Mouse (Mus musculus) heart, embryonic 10.5 days (tissue): ENCODE measurements at regions not wholly inside any gene's neighbourhood (a gene's known extent, or its start where the extent isn't known, plus 50 kb on each side); places are given as distances from the start of the nearest gene placed in this dataset.
A peak's percentile ranks its signal among the peaks of the same experiment; 100 is the strongest.

Experiments used
- DNase-seq: peaks from one replicate; pipeline ENCODE4 v3.0.0-alpha.2; 2017; ENCODE audit warnings: low spot score
- H3K27ac ChIP-seq: fragments of 300-500 bp; sonication (generic); 2 replicates; pipeline ENCODE4 v1.5.1; 2016; ENCODE audit warnings: mild to moderate bottlenecking
- H3K27me3 ChIP-seq: fragments of 300-500 bp; sonication (generic); 2 replicates; pipeline ENCODE4 v1.6.1; 2016; ENCODE audit warnings: mild to moderate bottlenecking; ENCODE audit not compliant: poor library complexity, insufficient read depth, severe bottlenecking
- H3K36me3 ChIP-seq: fragments of 300-500 bp; sonication (generic); 2 replicates; pipeline ENCODE4 v1.6.1; 2016; ENCODE audit warnings: mild to moderate bottlenecking, moderate library complexity
- H3K4me1 ChIP-seq: fragments of 300-500 bp; sonication (generic); 2 replicates; pipeline ENCODE4 v1.6.1; 2016; ENCODE audit warnings: mild to moderate bottlenecking
- H3K4me3 ChIP-seq: fragments of 300-500 bp; sonication (generic); 2 replicates; pipeline ENCODE4 v1.5.1; 2016; ENCODE audit warnings: mild to moderate bottlenecking, moderate library complexity
- H3K9me3 ChIP-seq: fragments of 300-500 bp; sonication (generic); 2 replicates; pipeline ENCODE4 v1.6.1; 2016; ENCODE audit warnings: mild to moderate bottlenecking, moderate library complexity
- WGBS: fragments of 180-500 bp; shearing (Covaris S2); methylation state at CpG from one replicate; pipeline ENCODE4 v1.1.7; 2016; 5-methylcytosine and 5-hydroxymethylcytosine counted together

DNA sequence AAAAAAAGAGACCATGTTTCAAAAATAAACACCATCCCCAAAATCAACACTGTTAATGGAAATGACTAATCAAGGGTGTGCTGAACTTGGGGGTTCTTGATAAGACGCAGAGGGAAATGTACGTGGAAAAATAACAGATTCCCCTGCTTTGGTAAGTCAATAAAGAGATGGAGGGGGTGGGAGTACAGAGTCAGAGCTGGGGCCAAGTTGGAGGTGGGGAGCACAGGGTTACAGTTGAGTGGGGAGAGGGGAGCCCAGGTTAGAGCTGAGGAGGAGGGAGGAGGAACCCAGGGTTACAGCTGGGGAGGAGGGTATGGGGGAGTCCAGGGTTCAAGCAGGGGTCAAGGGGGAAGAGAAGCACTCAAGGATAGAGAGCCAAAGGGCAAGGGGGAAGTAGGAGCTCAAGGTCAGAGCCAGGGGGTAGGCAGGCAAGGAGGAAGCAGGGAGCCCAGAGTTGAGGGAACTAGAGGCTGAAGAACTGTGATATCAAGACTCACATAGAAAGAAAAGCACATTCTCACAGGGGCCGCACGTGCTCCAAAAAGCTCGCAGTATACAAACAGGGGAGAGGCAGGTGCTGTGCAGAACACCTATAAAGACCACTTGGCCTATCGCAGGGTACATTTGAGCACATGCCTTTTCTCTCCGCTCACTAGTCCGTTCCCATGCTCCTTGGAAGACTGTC, 246.4 kb downstream of the Sox9 start:
- no peak for DNase-seq
- H3K9me3 ChIP-seq, result no peaks in the 10 kb centered on the region
- no peak overlapping the region for H3K27ac ChIP-seq
- H3K4me1 ChIP-seq, result peaks cover 16% of the 10 kb centered on the region
- WGBS, result 78% methylated on average over 8 of the region's 8 CpGs
- H3K4me3 ChIP-seq, result no peak overlapping the region
- peaks cover 18% of the 10 kb centered on the region; the same call in 1 of the 2 replicates for H3K27me3 ChIP-seq
- no peaks in the 10 kb centered on the region for H3K36me3 ChIP-seq

DNA sequence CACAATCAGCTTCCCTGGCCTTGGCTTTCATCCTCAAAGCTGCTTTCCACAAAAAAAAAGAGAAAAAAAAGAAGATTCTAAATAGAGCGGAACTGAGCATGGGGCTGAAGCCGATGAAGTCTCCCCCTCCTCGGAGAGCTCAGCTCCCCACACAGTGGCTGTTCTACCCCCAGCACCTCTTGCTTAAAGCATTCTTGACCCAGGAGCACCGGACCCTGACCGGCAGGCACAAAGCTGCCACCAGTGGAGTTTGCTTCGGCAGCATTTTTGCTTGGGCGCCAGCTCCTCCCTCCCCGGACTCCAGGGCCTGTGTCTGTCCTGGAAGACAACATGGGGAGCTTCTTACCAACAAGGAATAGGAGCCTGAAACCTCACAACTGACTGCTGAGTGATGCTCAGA, 249.4 kb downstream of the Sox9 start:
- 87% methylated on average over 8 of the region's 8 CpGs for WGBS
- Histone ChIP-seq H3K27ac (no peak overlapping the region), H3K36me3 (no peaks in the 10 kb centered on the region), H3K27me3 (peaks cover 18% of the 10 kb centered on the region; the same call in 1 of the 2 replicates), H3K4me3 (no peak overlapping the region), H3K9me3 (no peaks in the 10 kb centered on the region), H3K4me1 (peaks cover 12% of the 10 kb centered on the region)
- DNase-seq, result no peak

DNA sequence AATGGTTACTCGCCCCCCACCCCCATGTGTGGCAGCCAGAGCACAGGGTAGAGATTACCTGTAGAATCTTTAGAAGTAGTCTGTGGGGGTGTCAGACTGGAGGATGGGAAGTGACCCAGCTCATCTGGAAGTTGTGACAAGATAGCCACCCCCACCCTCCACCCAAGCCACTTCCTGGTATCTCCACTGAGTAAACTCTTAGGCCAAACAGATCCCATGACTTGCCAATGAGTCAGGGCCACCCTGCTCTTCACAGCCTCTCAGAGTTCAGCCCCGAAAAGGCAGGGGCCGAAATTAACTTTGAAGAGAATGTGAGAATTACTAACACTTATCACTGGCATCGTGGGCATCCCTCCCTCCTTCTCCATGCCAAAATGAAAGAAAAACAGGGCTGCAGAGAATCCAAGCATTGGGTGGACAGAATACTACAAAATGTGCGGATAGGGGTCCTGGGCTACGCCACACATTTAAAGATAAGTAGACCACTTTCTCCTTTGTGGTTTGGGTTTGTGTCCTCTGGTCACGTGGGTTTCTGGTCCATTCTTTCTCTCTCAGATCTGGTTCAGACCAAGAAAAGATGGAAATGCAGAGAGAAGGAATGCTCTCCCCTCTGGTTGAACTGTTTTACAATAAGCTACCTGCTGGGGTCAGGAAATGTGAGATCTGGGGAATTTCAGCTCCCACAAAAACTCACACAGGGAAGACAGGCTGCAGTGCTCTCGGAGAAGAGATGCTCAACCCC, 250.6 kb downstream of the Sox9 start:
- peaks cover 14% of the 10 kb centered on the region; the same call in 1 of the 2 replicates for H3K27me3 ChIP-seq
- 58% methylated on average over 8 of the region's 8 CpGs for WGBS
- H3K27ac ChIP-seq, result no peak overlapping the region
- no peak for DNase-seq
- H3K4me1 ChIP-seq, result peaks cover 8% of the 10 kb centered on the region; the same call in 1 of the 2 replicates
- H3K4me3 ChIP-seq, result no peak overlapping the region
- H3K9me3 ChIP-seq, result no peaks in the 10 kb centered on the region
- no peaks in the 10 kb centered on the region for H3K36me3 ChIP-seq

DNA sequence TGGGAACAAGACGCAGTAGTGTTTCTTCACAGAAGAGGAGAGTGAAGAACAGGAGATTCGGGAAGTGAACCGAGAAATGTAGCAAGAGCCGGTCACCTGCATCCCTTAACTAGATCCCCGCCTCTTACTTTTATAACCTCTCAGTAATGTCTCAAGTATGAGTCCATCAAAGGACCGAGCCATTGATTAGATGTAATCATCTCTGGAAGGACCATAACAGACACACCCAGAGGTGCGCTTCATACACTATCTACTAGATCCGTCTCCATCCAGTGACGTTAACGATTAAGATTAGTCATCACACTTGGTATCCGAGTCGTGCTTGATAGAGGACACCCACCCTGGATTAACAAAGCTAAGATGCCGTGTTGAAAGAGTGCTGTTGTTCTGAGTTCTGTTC, 252.9 kb downstream of the Sox9 start:
- Histone ChIP-seq H3K27me3 (peaks cover 18% of the 10 kb centered on the region; the same call in 1 of the 2 replicates), H3K27ac (no peak overlapping the region), H3K9me3 (no peaks in the 10 kb centered on the region), H3K4me1 (no peaks in the 10 kb centered on the region), H3K36me3 (no peaks in the 10 kb centered on the region), H3K4me3 (no peak overlapping the region)
- WGBS, result 87% methylated on average over 13 of the region's 13 CpGs
- no peak for DNase-seq

DNA sequence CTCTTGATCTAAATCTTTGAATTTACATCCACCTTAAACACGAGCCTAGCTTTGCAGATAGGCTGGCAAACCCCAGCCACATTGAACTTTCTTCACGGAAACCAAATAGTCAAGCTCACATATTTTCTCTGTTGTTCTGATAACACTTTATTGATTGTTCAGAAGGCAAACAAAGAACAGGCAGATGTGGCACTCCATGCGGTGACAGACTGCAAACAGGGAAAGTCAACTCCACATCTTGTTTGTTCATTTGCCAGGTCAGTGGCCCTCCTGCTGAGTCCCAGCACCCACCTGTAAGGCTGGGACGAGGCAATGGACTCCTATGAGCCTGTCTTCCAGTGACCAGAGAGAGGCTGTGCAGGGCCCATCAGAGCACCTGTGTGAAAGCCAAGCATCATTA, 255.7 kb downstream of the Sox9 start:
- H3K27me3 ChIP-seq, result peaks cover 33% of the 10 kb centered on the region; the same call in 1 of the 2 replicates
- H3K27ac ChIP-seq, result no peak overlapping the region
- H3K9me3 ChIP-seq, result no peaks in the 10 kb centered on the region
- H3K4me1 ChIP-seq, result peaks cover 4% of the 10 kb centered on the region; the same call in 1 of the 2 replicates
- no peaks in the 10 kb centered on the region for H3K36me3 ChIP-seq
- H3K4me3 ChIP-seq, result no peak overlapping the region
- WGBS, result 68% methylated on average over 4 of the region's 4 CpGs
- no peak for DNase-seq

DNA sequence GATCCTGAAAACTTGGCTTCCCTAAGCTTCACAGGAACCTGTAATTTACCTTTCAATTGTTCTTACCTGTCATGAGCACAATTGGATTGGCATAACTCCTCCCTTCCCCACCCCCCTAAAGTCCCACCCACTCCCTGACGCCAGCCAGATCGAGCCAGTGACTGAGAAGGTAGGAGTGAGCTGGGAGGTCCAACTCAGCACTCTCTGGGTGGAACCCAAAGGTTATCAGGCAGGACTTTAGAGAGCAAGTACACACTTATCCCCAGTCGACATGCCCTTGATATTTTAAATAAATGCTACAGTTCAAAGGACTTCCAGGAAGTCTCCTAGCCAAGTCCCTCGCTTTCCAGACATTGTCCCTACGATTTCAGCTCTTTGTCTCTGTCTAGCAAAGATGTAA, 260.7 kb downstream of the Sox9 start:
- Histone ChIP-seq H3K36me3 (no peaks in the 10 kb centered on the region), H3K27me3 (peaks cover 51% of the 10 kb centered on the region), H3K9me3 (no peaks in the 10 kb centered on the region), H3K27ac (no peak overlapping the region), H3K4me3 (no peak overlapping the region), H3K4me1 (peaks cover 26% of the 10 kb centered on the region)
- WGBS, result 24% methylated on average over 5 of the region's 5 CpGs
- DNase-seq, result no peak

DNA sequence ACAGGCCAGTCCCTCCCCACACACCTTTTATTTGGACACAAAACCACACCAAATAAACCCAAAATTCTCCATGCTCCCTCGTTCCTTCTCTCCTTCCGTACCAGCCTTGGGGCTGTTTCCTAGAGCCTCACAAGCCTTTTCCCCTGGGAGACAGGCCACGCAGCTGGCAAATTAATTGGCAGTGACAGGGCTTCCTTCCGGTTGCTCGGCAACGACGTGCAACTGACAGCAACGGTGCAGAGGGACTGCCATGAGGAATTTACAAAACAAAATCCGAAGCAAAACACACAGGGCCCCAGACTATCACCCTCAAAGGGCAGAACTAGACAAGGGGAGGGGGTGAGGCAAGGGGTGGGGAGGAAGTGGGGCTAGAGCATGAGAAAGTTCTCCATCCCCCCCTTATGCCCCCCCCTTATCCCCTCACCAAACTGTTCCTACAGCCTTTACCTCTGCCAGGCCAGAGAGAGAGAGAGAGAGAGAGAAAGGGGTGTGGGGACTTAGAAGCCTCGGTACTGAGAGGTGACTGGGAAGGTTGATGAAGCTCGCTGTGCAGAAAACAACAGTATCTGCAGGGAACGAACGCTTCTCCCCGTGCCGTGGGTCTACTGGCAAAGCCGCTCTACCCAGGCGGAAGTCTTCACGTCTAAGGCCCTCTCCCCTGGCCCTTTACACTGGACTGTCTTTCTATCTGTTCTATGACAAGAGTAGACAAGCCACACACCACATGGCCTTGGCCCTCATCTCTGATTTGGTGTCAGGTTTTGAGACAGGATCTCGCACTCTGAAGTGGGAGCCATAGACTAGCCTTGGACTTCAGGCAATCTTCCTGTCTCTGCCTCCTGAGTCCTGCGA, 264.4 kb downstream of the Sox9 start:
- Histone ChIP-seq H3K27ac (peak overlapping the region; percentile 22; the same call in 1 of the 2 replicates), H3K4me1 (peaks cover 35% of the 10 kb centered on the region)

DNA sequence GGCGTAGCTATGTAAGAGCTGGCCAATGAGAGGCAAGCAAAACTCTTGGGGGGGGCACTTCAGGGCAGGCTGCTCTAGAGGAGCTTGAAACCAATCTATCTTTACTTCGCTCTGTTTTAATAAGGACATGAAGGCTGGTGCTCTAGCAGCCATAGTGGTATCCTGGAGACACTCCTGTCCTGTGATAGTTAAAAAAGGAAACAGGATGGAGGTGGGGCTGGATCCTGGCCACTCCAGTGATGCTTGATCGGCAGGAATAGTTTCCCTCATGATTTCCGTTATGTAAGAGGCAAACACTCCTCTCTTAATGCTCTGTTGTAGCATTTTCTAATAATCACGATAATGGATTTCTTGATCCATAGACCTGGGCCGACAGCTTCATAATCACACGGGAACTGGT, 266.1 kb downstream of the Sox9 start:
- no peaks in the 10 kb centered on the region for H3K9me3 ChIP-seq
- H3K36me3 ChIP-seq, result no peaks in the 10 kb centered on the region
- no peak overlapping the region for H3K4me3 ChIP-seq
- no peak overlapping the region; the same call in 1 of the 2 replicates for H3K27ac ChIP-seq
- H3K4me1 ChIP-seq, result peaks cover 27% of the 10 kb centered on the region
- peaks cover 27% of the 10 kb centered on the region for H3K27me3 ChIP-seq
- no peak for DNase-seq
- 77% methylated on average over 7 of the region's 7 CpGs for WGBS

More for the DNA sequence above, 264.4 kb downstream of the Sox9 start:
- no peaks in the 10 kb centered on the region for H3K36me3 ChIP-seq
- WGBS, result 43% methylated on average over 20 of the region's 20 CpGs
- peaks cover 26% of the 10 kb centered on the region for H3K27me3 ChIP-seq
- H3K4me3 ChIP-seq, result no peak overlapping the region
- no peaks in the 10 kb centered on the region for H3K9me3 ChIP-seq
- DNase-seq, result no peak

DNA sequence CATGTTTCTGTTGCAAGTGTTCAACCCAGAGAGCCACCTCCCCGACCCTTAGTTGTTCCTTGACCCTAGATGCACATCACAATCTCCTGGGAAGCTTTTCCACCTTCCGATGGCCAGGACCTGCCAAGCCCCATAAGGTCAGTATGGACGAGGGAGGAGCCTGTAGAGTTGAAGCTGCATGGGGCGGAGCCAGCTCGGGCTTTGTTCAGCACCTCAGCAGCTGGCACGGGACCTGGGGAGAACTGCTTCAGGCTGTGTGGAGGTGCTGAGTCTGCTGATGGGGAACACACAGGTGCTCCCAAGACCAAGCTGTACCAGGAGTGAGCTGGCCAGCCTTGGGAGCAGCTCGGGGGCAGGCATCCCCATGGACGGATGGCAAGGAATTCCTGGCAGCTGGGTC, 267.6 kb downstream of the Sox9 start:
- DNase-seq, result no peak
- Histone ChIP-seq H3K27me3 (peaks cover 27% of the 10 kb centered on the region), H3K4me1 (peaks cover 25% of the 10 kb centered on the region), H3K27ac (no peak overlapping the region), H3K9me3 (no peaks in the 10 kb centered on the region), H3K36me3 (no peaks in the 10 kb centered on the region), H3K4me3 (no peak overlapping the region)
- WGBS, result 54% methylated on average over 8 of the region's 8 CpGs

DNA sequence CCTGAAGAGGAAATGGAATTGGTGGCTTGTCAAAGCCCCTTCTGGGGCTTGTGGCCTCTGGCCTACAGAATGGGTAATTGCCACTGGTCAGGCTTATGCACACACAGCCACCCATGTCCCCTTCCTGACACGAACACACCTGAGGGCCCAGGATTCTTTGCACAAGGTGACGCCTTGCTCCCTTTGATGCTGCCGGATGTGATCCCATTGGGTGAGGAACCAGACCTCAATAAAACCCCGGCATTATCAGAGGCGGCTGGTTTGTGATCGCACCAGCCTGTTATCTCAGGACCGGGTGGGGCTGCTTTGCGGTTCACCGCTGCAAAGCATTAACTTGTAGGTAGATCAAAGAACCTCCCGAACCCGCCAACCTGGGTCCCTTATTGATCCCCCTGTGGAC, 270.5 kb downstream of the Sox9 start:
- 0 out of 2 replicates have a peak, but pooled peaks cover 6% of the 10 kb centered on the region for H3K27me3 ChIP-seq
- no peak for DNase-seq
- no peak overlapping the region for H3K27ac ChIP-seq
- WGBS, result 85% methylated on average over 11 of the region's 11 CpGs
- no peak overlapping the region for H3K4me3 ChIP-seq
- no peaks in the 10 kb centered on the region for H3K9me3 ChIP-seq
- peaks cover 24% of the 10 kb centered on the region for H3K4me1 ChIP-seq
- no peaks in the 10 kb centered on the region for H3K36me3 ChIP-seq

DNA sequence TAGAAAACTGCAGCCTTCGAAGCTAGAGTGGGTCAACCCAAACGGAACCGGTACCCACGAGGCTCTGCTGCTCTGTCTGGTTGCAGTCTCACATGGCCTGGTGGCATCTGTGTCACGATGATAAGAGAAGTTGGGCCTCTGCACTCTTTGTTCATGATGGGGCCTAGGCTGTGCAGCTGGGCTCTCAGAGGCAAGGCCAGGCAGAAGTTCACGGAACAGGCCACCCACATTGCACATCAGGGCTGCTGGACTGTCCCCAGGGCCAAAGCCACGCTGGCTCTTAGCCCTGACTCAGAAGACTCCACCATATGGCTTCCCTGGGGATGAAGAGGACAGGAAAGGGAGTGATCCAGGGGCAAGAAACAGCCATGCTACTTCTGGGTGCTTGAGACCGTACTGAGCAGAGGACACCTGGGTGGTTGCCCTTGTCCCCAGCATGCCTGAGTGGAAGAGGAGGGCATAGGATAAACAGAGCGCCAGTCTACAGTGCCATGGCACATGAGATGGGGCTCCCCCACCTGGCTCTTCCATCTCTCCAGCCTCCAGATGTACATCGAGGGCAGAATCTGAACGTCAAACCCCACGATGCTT, 274.1 kb downstream of the Sox9 start:
- H3K4me1 ChIP-seq, result peaks cover 21% of the 10 kb centered on the region
- DNase-seq, result no peak
- H3K4me3 ChIP-seq, result no peak overlapping the region
- WGBS, result 61% methylated on average over 12 of the region's 12 CpGs
- H3K27ac ChIP-seq, result peak overlapping the region; percentile 69; the same call in 1 of the 2 replicates
- no peaks in the 10 kb centered on the region for H3K9me3 ChIP-seq
- H3K36me3 ChIP-seq, result no peaks in the 10 kb centered on the region
- H3K27me3 ChIP-seq, result peaks cover 20% of the 10 kb centered on the region

DNA sequence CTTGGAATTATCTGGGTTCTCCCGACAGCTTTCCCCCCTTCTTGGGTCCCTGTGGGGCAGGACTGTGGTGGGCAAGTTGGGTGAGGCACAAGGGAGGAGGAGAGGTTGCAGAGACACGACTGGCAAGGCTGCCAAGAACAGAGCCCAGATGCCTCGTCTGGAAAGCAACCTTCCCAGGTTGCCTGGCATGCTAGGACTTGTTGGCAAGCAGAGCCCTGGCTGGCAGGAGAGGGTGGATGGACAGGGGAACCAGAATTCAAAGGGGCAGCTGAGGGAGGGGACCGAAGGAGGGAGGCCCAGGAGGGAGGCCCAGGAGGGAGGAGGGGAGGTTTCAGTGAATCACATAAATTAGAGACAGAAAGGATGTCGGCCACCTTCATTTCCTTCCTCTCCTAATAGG, 274.8 kb downstream of the Sox9 start:
- peaks cover 20% of the 10 kb centered on the region for H3K27me3 ChIP-seq
- H3K36me3 ChIP-seq, result no peaks in the 10 kb centered on the region
- 28% methylated on average over 5 of the region's 5 CpGs for WGBS
- DNase-seq, result no peak
- H3K4me1 ChIP-seq, result peaks cover 23% of the 10 kb centered on the region
- no peaks in the 10 kb centered on the region for H3K9me3 ChIP-seq
- peak overlapping the region; percentile 59 for H3K27ac ChIP-seq
- H3K4me3 ChIP-seq, result no peak overlapping the region
